Mouse (Mus musculus) embryo, embryonic 11.5 days (tissue): Measurements from ENCODE around the gene Rpp25.

ENCODE experiments used
- DNase-seq: peaks from one replicate; pipeline ENCODE4 v3.0.0-alpha.2; 2012; ENCODE audit warnings: low read depth, low spot score

The Rpp25 gene

DNA sequence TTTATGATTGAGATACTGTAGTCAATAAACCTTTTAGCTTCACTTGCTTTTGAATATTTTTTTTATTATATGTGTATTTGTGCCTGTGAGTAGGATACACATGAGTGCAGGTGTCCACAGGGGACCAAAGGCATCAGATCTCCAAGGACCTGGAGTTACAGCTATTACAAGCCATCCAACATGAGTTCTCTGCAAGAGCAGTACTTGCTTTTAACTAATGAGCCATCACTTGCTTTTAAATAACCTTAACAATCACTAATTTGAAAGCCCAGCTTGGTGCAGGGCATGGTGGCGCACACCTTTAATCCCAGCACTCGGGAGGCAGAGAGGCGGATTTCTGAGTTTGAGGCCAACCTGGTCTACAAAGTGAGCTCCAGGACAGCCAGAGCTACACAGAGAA lies 50.9 kb downstream of the Rpp25 start:
- DNase-seq = no peak
